Mouse (Mus musculus): ENCODE data around the gene Drosha.

DNA sequence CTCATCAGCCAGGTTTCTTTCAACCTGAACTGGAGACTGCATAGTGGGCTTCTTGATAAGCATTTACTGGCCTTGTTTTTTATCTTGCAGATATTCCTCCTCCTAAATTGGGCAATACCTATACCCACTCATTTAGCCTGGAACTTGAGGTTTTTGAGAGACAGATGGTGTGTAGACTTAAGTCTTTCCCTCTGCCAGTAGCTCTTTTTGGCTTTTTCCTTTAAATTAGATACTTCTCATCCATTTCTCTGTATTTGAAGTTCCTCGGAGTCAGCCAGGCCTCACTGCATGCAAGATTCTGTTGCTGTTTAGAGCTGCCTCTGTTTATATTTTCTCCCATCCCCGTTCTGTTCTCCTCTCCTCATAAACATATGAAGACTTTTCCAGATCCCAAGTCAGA is 51.7 kb downstream of the Drosha start:
- no peak for TF ChIP-seq POLR2A (IDR thresholded peaks at IDR 0.05; ENCODE audit: extremely low read depth, insufficient read depth, low read length)
- TF ChIP-seq CTCF (IDR thresholded peaks at IDR 0.05; ENCODE audit: extremely low read depth, insufficient read depth, low read length): no peak

All from cortical plate, adult 2 months (tissue).